Mouse (Mus musculus) G1E (cell line): ENCODE measurements around the gene Lclat1. TPM values are rescaled to one million over a fixed set of nuclear protein-coding genes. Genes with fewer than 3 reads are reported as not detected.

Experiments used
- ATAC-seq: 2 replicates; pipeline ENCODE4 v1.8.0; 2016; ENCODE audit warnings: mild to moderate bottlenecking; ENCODE audit not compliant: insufficient number of reproducible peaks, poor library complexity, low FRiP score, severe bottlenecking; ENCODE audit errors: extremely low read depth
- DNase-seq: peaks from one replicate; pipeline ENCODE4 v3.0.0; 2012; ENCODE audit warnings: low spot score
- H3K27me3 ChIP-seq: 2 replicates; pipeline ENCODE4 v1.6.1; 2012; ENCODE audit warnings: mild to moderate bottlenecking, low read length, inconsistent platforms; ENCODE audit not compliant: insufficient read depth
- H3K36me3 ChIP-seq: replicated peaks from 2 replicates; pipeline ENCODE3; 2012; ENCODE audit warnings: mild to moderate bottlenecking, inconsistent platforms
- H3K4me1 ChIP-seq: 2 replicates; pipeline ENCODE4 v1.6.1; 2012; ENCODE audit warnings: low read depth, low read length, inconsistent platforms, mixed read lengths; ENCODE audit not compliant: insufficient read depth
- H3K4me3 ChIP-seq: 2 replicates; pipeline ENCODE4 v1.5.1; 2012; ENCODE audit warnings: low read depth, mild to moderate bottlenecking, inconsistent platforms, low read length, moderate library complexity, mixed read lengths
- H3K9me3 ChIP-seq: replicated peaks from 2 replicates; pipeline ENCODE4 v1.6.1; 2012; ENCODE audit warnings: inconsistent platforms
- CTCF ChIP-seq: IDR thresholded peaks from 2 replicates; pipeline ENCODE4 v1.5.1; 2012; ENCODE audit warnings: low read depth, low read length, inconsistent platforms, mixed read lengths
- GATA1 ChIP-seq: IDR thresholded peaks from 2 replicates; pipeline ENCODE4 v1.6.1; 2012; ENCODE audit warnings: borderline replicate concordance, low read length, inconsistent platforms, mixed read lengths
- GATA2 ChIP-seq: IDR thresholded peaks from 2 replicates; pipeline ENCODE4 v1.6.1; 2012; ENCODE audit warnings: low read depth, low read length, inconsistent platforms, borderline replicate concordance
- POLR2AphosphoS5 ChIP-seq: IDR thresholded peaks from 2 replicates; pipeline ENCODE4 v1.6.1; 2012; ENCODE audit warnings: low read depth, low read length, inconsistent platforms; ENCODE audit not compliant: insufficient replicate concordance
- TAL1 ChIP-seq: conservative IDR thresholded peaks from 2 replicates; pipeline ENCODE4 v1.6.1; 2012; ENCODE audit warnings: low read depth, low read length, inconsistent platforms, mixed read lengths
- polyA plus RNA-seq: library from polyadenylated mRNA; stranded (reverse); fragments of >175 nt; gene quantifications from 2 replicates; pipeline ENCODE4 v1.2.3, GENCODE M21; 2012
- total RNA-seq, 2 experiments: library from RNA; stranded (forward) in 1 of 2; stranded (reverse) in 1 of 2; fragments of 200-1000 nt in 1 of 2; fragments of >200 nt in 1 of 2; fragmentation: Nextera tagmentation in 1 of 2; gene quantifications; 2 replicates each; pipeline ENCODE4 v1.2.3; 2014 to 2017

Lclat1 gene
- total RNA-seq (2014; fragmentation: Nextera tagmentation) (25.1 and 48.8 TPM in 2 replicates), total RNA-seq (2017) (10.0 and 11.8 TPM in 2 replicates), polyA plus RNA-seq (1.4 and 5.6 TPM in 2 replicates)

- Histone ChIP-seq H3K4me1 (peaks cover 22% of the 10 kb centered on the region), H3K27me3 (no peaks in the 10 kb centered on the region; the same call in 1 of the 2 replicates), H3K9me3 (no peaks in the 10 kb centered on the region), H3K36me3 (peaks cover 14% of the 10 kb centered on the region), H3K4me3 (peak within 1 kb of the TSS; percentile 93)
- DNase-seq (peak; percentile 94), ATAC-seq (peak; percentile 99)
- TF ChIP-seq TAL1 = no peak
- no peak for TF ChIP-seq GATA2
- no peak for TF ChIP-seq CTCF
- no peak for TF ChIP-seq POLR2AphosphoS5
- TF ChIP-seq GATA1 = no peak
These were observed at the start of gene Lclat1 for GRCm38 (mm10) chr17:73107158-73108157. Gene Lclat1 (plus strand): TSS chr17:73107985.

- DNase-seq = no peak
- Histone ChIP-seq H3K36me3 (no peaks in the 10 kb centered on the region), H3K4me3 (no peak overlapping the region), H3K9me3 (no peaks in the 10 kb centered on the region; the same call in 1 of the 2 replicates), H3K4me1 (no peaks in the 10 kb centered on the region), H3K27me3 (peaks cover 16% of the 10 kb centered on the region)
- ATAC-seq = no peak
- no peak for TF ChIP-seq GATA2
These were observed 49.5 kb upstream of the Lclat1 start for GRCm38 (mm10) chr17:73058319-73058718.

- Histone ChIP-seq H3K9me3 (no peaks in the 10 kb centered on the region; the same call in 1 of the 2 replicates), H3K4me1 (no peaks in the 10 kb centered on the region), H3K27me3 (peaks cover 16% of the 10 kb centered on the region), H3K36me3 (no peaks in the 10 kb centered on the region), H3K4me3 (no peak overlapping the region)
- DNase-seq = no peak
- no peak for ATAC-seq
- TF ChIP-seq GATA2 (no peak), POLR2AphosphoS5 (no peak), GATA1 (no peak), TAL1 (no peak), CTCF (no peak)
These were observed 47.4 kb upstream of the Lclat1 start for GRCm38 (mm10) chr17:73060224-73060896.

GRCm38 (mm10) chr17:73060897-73061252, 46.9 kb upstream of the Lclat1 start:
- TF ChIP-seq TAL1 (no peak), CTCF (no peak), POLR2AphosphoS5 (no peak), GATA2 (no peak), GATA1 (no peak)
- H3K4me1 ChIP-seq = no peaks in the 10 kb centered on the region

GRCm38 (mm10) chr17:73062701-73063100, 45.1 kb upstream of the Lclat1 start:
- ATAC-seq (no peak), DNase-seq (no peak)
- H3K36me3 ChIP-seq = no peaks in the 10 kb centered on the region
- H3K9me3 ChIP-seq = no peaks in the 10 kb centered on the region; the same call in 1 of the 2 replicates
- no peaks in the 10 kb centered on the region for H3K4me1 ChIP-seq
- no peak overlapping the region for H3K4me3 ChIP-seq
- peaks cover 16% of the 10 kb centered on the region for H3K27me3 ChIP-seq
- TF ChIP-seq POLR2AphosphoS5 (no peak), GATA1 (no peak), CTCF (no peak), TAL1 (no peak), GATA2 (no peak)

More at GRCm38 (mm10) chr17:73060897-73061252, 46.9 kb upstream of the Lclat1 start:
- no peaks in the 10 kb centered on the region for H3K36me3 ChIP-seq
- peaks cover 16% of the 10 kb centered on the region for H3K27me3 ChIP-seq
- no peak for DNase-seq
- no peaks in the 10 kb centered on the region; the same call in 1 of the 2 replicates for H3K9me3 ChIP-seq
- ATAC-seq = no peak
- H3K4me3 ChIP-seq = no peak overlapping the region

GRCm38 (mm10) chr17:73063299-73063698, 44.5 kb upstream of the Lclat1 start:
- no peak for ATAC-seq
- no peaks in the 10 kb centered on the region for H3K36me3 ChIP-seq

More at GRCm38 (mm10) chr17:73063299-73063698, 44.5 kb upstream of the Lclat1 start:
- H3K4me3 ChIP-seq = no peak overlapping the region
- TF ChIP-seq CTCF (no peak), GATA1 (no peak), GATA2 (no peak), POLR2AphosphoS5 (no peak), TAL1 (no peak)
- no peaks in the 10 kb centered on the region; the same call in 1 of the 2 replicates for H3K9me3 ChIP-seq
- H3K27me3 ChIP-seq = peaks cover 15% of the 10 kb centered on the region
- no peak for DNase-seq
- H3K4me1 ChIP-seq = no peaks in the 10 kb centered on the region
